Mouse (Mus musculus): ENCODE results near the gene Cldn18. TPM values are rescaled to one million over a fixed set of nuclear protein-coding genes. Genes with fewer than 3 reads are reported as not detected.

The Cldn18 gene
- polyA plus RNA-seq, 1 experiment from 2014 or later, result not detected

- Histone ChIP-seq H3K4me2 (ENCODE audit: low read length) (no peak overlapping the region), H3K9ac (ENCODE audit: low read depth, low read length) (no peak overlapping the region), H3K4me1 (ENCODE audit: control insufficient read depth, insufficient read depth, low read depth, low read length) (no peaks in the 10 kb centered on the region), H3K27me3 (replicated peaks; ENCODE audit: control insufficient read depth, insufficient read depth, low read length) (no peaks in the 10 kb centered on the region), H3K9me3 (ENCODE audit: control insufficient read depth, low read length) (no peaks in the 10 kb centered on the region), H3K27ac (ENCODE audit: low read depth, low read length) (no peak overlapping the region), H3K4me3 (ENCODE audit: low read length) (no peak overlapping the region), H3K36me3 (ENCODE audit: control insufficient read depth, insufficient read depth, low read length) (no peaks in the 10 kb centered on the region)
- no peak for ATAC-seq
- WGBS, result 46% methylated on average over 1 of the region's 1 CpGs
Observed at GRCm38 (mm10) chr9:99720011-99720410, 2.9 kb upstream of the Cldn18 start.

DNA sequence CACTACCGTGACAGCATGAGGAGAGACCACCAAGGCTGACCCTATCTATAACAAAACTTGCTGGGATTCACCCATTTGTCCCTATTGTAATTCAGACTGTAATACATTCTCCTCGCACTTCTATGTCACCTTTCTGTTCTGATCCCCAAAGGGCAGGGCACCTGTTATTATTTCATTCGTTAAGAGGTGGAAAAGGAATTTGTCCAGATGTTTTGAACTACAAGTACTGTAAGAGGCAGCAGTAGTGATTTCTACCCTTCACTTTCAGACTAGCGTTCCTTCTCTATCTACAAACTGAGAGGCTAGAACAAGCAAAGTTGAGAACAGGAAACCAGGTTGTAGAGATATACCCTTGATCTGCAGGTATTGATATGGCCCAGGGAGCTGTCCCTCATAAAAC, 6.8 kb downstream of the Cldn18 start:
- no peak overlapping the region for H3K9ac ChIP-seq (ENCODE audit: low read depth, low read length)
- H3K4me2 ChIP-seq (ENCODE audit: low read length), result no peak overlapping the region
- ATAC-seq, result no peak
- no peaks in the 10 kb centered on the region for H3K4me1 ChIP-seq (ENCODE audit: control insufficient read depth, insufficient read depth, low read depth, low read length)
- no peaks in the 10 kb centered on the region for H3K9me3 ChIP-seq (ENCODE audit: control insufficient read depth, low read length)
- H3K27me3 ChIP-seq (replicated peaks; ENCODE audit: control insufficient read depth, insufficient read depth, low read length), result no peaks in the 10 kb centered on the region
- 87% methylated on average over 4 of the region's 4 CpGs for WGBS
- H3K27ac ChIP-seq (ENCODE audit: low read depth, low read length), result no peak overlapping the region
- H3K4me3 ChIP-seq (ENCODE audit: low read length), result no peak overlapping the region
- H3K36me3 ChIP-seq (ENCODE audit: control insufficient read depth, insufficient read depth, low read length), result no peaks in the 10 kb centered on the region

DNA sequence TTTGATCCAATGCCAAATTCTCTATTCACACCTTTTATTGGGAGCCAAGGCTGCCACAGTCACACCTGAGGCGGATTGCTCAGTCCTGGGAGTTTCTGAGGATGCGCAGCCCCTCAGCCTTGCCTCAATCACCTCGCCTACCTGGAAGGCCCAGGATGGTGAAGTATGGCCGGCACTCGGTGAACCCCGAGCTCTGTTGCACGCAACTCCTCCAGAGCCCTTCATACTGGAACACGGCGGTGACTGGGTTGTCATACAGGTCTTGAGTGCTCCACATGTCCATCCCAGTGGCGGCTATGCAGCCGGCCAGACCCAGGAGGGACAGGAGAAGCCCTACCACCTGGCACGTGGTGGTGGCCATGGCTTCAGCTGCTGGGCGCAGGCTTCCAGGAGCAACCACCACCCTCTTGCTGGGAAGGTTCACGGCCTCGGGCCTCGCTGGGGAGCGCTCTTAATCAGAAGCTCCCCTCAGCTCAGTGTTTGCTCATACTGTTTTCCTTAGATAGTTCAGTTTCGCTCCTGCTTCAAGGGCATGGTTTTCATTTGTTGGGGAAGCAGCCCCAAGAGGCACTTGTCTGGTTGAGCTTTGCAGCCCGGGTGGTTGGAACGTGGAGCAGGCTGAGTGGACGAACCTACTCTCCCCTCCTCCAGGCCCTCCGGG, 7.3 kb downstream of the Cldn18 start:
- no peak for ATAC-seq
- H3K4me2 ChIP-seq (ENCODE audit: low read length), result no peak overlapping the region
- H3K4me1 ChIP-seq (ENCODE audit: control insufficient read depth, insufficient read depth, low read depth, low read length), result no peaks in the 10 kb centered on the region
- H3K27me3 ChIP-seq (replicated peaks; ENCODE audit: control insufficient read depth, insufficient read depth, low read length), result no peaks in the 10 kb centered on the region
- no peaks in the 10 kb centered on the region for H3K36me3 ChIP-seq (ENCODE audit: control insufficient read depth, insufficient read depth, low read length)
- H3K9ac ChIP-seq (ENCODE audit: low read depth, low read length), result no peak overlapping the region
- no peak overlapping the region for H3K27ac ChIP-seq (ENCODE audit: low read depth, low read length)
- H3K9me3 ChIP-seq (ENCODE audit: control insufficient read depth, low read length), result no peaks in the 10 kb centered on the region
- no peak overlapping the region for H3K4me3 ChIP-seq (ENCODE audit: low read length)
- WGBS, result 93% methylated on average over 22 of the region's 22 CpGs

- H3K4me3 ChIP-seq (ENCODE audit: low read length), result no peak overlapping the region
- no peaks in the 10 kb centered on the region for H3K36me3 ChIP-seq (ENCODE audit: control insufficient read depth, insufficient read depth, low read length)
- WGBS, result 69% methylated on average over 11 of the region's 11 CpGs
- H3K27me3 ChIP-seq (replicated peaks; ENCODE audit: control insufficient read depth, insufficient read depth, low read length), result no peaks in the 10 kb centered on the region
- H3K4me1 ChIP-seq (ENCODE audit: control insufficient read depth, insufficient read depth, low read depth, low read length), result no peaks in the 10 kb centered on the region
- no peaks in the 10 kb centered on the region for H3K9me3 ChIP-seq (ENCODE audit: control insufficient read depth, low read length)
- no peak overlapping the region for H3K4me2 ChIP-seq (ENCODE audit: low read length)
- no peak overlapping the region for H3K27ac ChIP-seq (ENCODE audit: low read depth, low read length)
- H3K9ac ChIP-seq (ENCODE audit: low read depth, low read length), result no peak overlapping the region
- no peak for ATAC-seq
Observed at GRCm38 (mm10) chr9:99707425-99708126, 9.5 kb downstream of the Cldn18 start.

GRCm38 (mm10) chr9:99706264-99706663, 10.8 kb downstream of the Cldn18 start:
- 93% methylated on average over 6 of the region's 6 CpGs for WGBS
- no peak overlapping the region for H3K27ac ChIP-seq (ENCODE audit: low read depth, low read length)
- H3K9ac ChIP-seq (ENCODE audit: low read depth, low read length), result no peak overlapping the region
- H3K27me3 ChIP-seq (replicated peaks; ENCODE audit: control insufficient read depth, insufficient read depth, low read length), result no peaks in the 10 kb centered on the region
- no peak overlapping the region for H3K4me3 ChIP-seq (ENCODE audit: low read length)
- no peaks in the 10 kb centered on the region for H3K9me3 ChIP-seq (ENCODE audit: control insufficient read depth, low read length)
- no peaks in the 10 kb centered on the region for H3K4me1 ChIP-seq (ENCODE audit: control insufficient read depth, insufficient read depth, low read depth, low read length)
- H3K4me2 ChIP-seq (ENCODE audit: low read length), result no peak overlapping the region
- no peaks in the 10 kb centered on the region for H3K36me3 ChIP-seq (ENCODE audit: control insufficient read depth, insufficient read depth, low read length)
- ATAC-seq, result no peak

DNA sequence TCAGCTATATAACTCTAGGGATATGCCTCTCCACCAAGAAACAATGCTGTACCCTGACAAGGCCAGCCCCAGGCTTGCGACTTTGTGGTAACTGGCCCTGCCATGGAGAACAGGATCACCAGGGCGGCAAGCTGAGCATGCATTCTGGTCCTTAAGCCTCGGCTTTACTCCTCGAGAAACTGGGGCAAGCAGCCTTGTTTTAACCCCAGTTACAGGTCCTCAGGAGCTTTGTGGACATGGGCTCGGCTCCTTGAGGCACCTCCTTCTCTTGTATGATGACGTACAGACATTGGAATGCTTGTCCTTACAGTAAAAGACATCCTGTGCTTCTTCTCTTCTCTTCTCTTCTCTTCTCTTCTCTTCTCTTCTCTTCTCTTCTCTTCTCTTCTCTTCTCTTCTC, 13.4 kb downstream of the Cldn18 start:
- H3K4me1 ChIP-seq (ENCODE audit: control insufficient read depth, insufficient read depth, low read depth, low read length), result no peaks in the 10 kb centered on the region
- 88% methylated on average over 6 of the region's 6 CpGs for WGBS
- H3K4me2 ChIP-seq (ENCODE audit: low read length), result no peak overlapping the region
- H3K27ac ChIP-seq (ENCODE audit: low read depth, low read length), result no peak overlapping the region
- no peak overlapping the region for H3K9ac ChIP-seq (ENCODE audit: low read depth, low read length)
- H3K27me3 ChIP-seq (replicated peaks; ENCODE audit: control insufficient read depth, insufficient read depth, low read length), result no peaks in the 10 kb centered on the region
- H3K36me3 ChIP-seq (ENCODE audit: control insufficient read depth, insufficient read depth, low read length), result no peaks in the 10 kb centered on the region
- H3K4me3 ChIP-seq (ENCODE audit: low read length), result no peak overlapping the region
- ATAC-seq, result no peak
- no peaks in the 10 kb centered on the region for H3K9me3 ChIP-seq (ENCODE audit: control insufficient read depth, low read length)

DNA sequence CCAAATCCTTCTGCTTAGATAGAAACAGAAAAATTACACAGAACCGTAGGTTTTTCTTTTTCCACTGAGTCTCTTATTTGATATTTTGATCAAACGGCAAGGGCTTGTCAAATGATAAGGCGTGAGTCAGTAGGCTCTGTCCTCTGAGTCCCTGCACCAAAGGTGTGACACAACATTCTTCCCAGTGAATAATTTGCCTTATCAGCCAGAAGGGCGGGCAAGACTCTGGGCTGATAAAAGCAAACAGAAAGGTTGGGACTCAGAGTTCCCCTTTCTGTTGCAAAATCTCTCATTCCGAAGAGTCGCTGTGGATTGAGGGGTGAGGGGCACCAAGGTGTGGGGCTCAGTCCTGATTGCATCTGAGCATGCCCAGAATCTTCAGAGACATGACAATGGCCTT, 14.9 kb downstream of the Cldn18 start:
- Histone ChIP-seq H3K36me3 (ENCODE audit: control insufficient read depth, insufficient read depth, low read length) (no peaks in the 10 kb centered on the region), H3K27me3 (replicated peaks; ENCODE audit: control insufficient read depth, insufficient read depth, low read length) (no peaks in the 10 kb centered on the region), H3K4me1 (ENCODE audit: control insufficient read depth, insufficient read depth, low read depth, low read length) (no peaks in the 10 kb centered on the region), H3K4me2 (ENCODE audit: low read length) (no peak overlapping the region), H3K9ac (ENCODE audit: low read depth, low read length) (no peak overlapping the region), H3K9me3 (ENCODE audit: control insufficient read depth, low read length) (no peaks in the 10 kb centered on the region), H3K4me3 (ENCODE audit: low read length) (no peak overlapping the region), H3K27ac (ENCODE audit: low read depth, low read length) (no peak overlapping the region)
- WGBS, result 96% methylated on average over 6 of the region's 6 CpGs
- no peak for ATAC-seq

GRCm38 (mm10) chr9:99701187-99701586, 15.9 kb downstream of the Cldn18 start:
- H3K9ac ChIP-seq (ENCODE audit: low read depth, low read length), result no peak overlapping the region
- no peak overlapping the region for H3K4me3 ChIP-seq (ENCODE audit: low read length)
- WGBS, result 88% methylated on average over 2 of the region's 2 CpGs
- no peak overlapping the region for H3K4me2 ChIP-seq (ENCODE audit: low read length)
- ATAC-seq, result no peak
- no peaks in the 10 kb centered on the region for H3K27me3 ChIP-seq (replicated peaks; ENCODE audit: control insufficient read depth, insufficient read depth, low read length)
- no peaks in the 10 kb centered on the region for H3K36me3 ChIP-seq (ENCODE audit: control insufficient read depth, insufficient read depth, low read length)
- no peaks in the 10 kb centered on the region for H3K9me3 ChIP-seq (ENCODE audit: control insufficient read depth, low read length)
- H3K27ac ChIP-seq (ENCODE audit: low read depth, low read length), result no peak overlapping the region
- no peaks in the 10 kb centered on the region for H3K4me1 ChIP-seq (ENCODE audit: control insufficient read depth, insufficient read depth, low read depth, low read length)

DNA sequence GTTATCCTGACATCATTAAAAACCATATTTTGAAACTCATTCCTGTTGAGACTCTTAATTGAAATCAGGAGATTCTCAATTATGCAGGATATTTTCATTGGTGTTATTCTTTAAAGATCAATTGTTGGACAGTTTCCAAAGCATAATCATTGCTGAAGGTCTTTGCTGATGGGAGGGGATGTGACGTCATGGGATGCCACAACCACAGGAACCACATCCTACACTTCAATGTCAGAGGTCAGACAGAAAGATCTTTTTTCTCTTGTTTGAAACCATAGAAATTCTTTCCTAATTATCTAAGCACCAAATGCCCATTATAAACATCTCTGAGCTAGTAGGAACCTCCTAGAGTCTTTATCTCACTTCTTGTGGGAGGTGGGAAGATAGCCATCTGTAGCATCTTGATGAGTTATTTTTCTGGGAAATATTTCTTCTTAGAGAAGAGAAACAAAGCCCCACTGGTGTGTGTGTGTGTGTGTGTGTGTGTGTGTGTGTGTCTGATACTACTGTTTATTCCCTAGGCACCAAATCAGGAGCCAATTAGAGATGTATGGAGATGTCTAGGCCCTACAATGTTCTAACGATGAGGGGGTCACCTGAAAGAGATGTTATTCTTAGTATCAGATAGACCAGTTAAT, 17.2 kb downstream of the Cldn18 start:
- 83% methylated on average over 2 of the region's 2 CpGs for WGBS
- no peak overlapping the region for H3K4me3 ChIP-seq (ENCODE audit: low read length)
- no peak overlapping the region for H3K4me2 ChIP-seq (ENCODE audit: low read length)
- ATAC-seq, result no peak
- H3K27me3 ChIP-seq (replicated peaks; ENCODE audit: control insufficient read depth, insufficient read depth, low read length), result no peaks in the 10 kb centered on the region
- no peak overlapping the region for H3K9ac ChIP-seq (ENCODE audit: low read depth, low read length)
- no peaks in the 10 kb centered on the region for H3K4me1 ChIP-seq (ENCODE audit: control insufficient read depth, insufficient read depth, low read depth, low read length)
- H3K27ac ChIP-seq (ENCODE audit: low read depth, low read length), result no peak overlapping the region
- H3K9me3 ChIP-seq (ENCODE audit: control insufficient read depth, low read length), result no peaks in the 10 kb centered on the region
- no peaks in the 10 kb centered on the region for H3K36me3 ChIP-seq (ENCODE audit: control insufficient read depth, insufficient read depth, low read length)

All from hindbrain, embryonic 16.5 days (tissue).